8 mouse cellular contexts compared by ENCODE assay signal in the genomic region with DNA sequence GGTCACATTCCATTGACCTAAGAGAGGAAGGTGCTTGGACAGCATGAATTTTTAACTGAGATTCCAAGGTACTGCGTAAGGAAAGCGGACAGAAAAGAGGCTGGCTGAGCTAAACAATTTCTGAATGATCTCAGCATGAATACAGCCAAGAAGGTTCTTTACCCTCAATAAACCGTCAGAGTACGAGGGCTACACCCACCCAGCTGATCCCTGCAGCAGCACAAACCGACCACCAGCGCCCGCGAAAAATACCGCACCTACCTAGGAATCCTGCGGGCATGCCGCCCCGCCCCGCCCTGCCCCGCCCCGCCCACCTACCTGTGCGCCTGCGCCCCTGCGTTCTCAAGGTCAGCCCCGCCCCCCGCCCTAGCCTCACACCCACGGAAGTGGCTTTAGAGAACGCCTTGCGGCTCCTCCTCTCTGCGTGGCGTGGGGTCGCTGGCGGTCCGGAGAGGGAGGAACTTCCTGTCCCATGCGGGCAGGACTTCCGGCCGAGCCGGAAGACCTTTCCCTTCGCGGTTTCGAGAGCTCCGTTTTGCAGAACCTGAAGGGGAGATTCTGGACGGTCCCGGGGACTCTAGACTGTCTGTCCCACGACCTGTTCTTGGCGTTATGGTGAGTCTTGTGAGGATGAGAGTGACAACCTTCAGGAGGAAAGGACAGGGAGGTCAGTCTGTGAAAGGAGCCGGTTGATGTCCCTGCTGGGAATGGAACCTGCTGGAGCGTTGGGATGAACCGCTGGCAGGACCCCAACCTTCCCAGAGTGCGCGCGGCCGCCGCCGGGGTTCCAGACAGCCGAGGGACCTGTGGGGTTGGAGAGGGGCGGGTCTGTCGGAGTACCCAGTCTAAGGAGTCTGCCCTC. TPM values are rescaled to one million over a fixed set of nuclear protein-coding genes. Genes with fewer than 3 reads are reported as not detected.
A peak's percentile ranks its signal among the peaks of the same experiment; 100 is the strongest.
DNase-seq lines count a peak whose midpoint lies in the region; ATAC-seq and TF ChIP-seq lines count a peak whose summit lies in the region.

A gene (plus strand): TSS at position 477 of the 862 bp plus-strand sequence.

- WGBS in hindbrain, embryonic 10.5 days: under 1% methylated on average over 52 of the region's 52 CpGs
- 1% methylated on average over 44 of the region's 52 CpGs for WGBS in lung, postnatal 0 days

- TF ChIP-seq EP300 in lung, postnatal 0 days (IDR thresholded peaks at IDR 0.05): no peak

- H3K4me1 ChIP-seq in hindbrain, embryonic 10.5 days (replicated peaks): peaks cover 26% of the 10 kb centered on the region
- peaks cover 9% of the 10 kb centered on the region for H3K4me1 ChIP-seq in lung, postnatal 0 days (ENCODE audit: insufficient read depth, low read depth, low read length)

- no peaks in the 10 kb centered on the region for H3K9me3 ChIP-seq in hindbrain, embryonic 10.5 days
- H3K9me3 ChIP-seq in lung, postnatal 0 days (ENCODE audit: low read length): no peaks in the 10 kb centered on the region

- H3K9ac ChIP-seq in lung, postnatal 0 days (replicated peaks; ENCODE audit: low read depth): peak within 1 kb of the TSS; percentile 76

- H3K4me2 ChIP-seq in lung, postnatal 0 days (replicated peaks; ENCODE audit: low read depth, low read length): peak within 1 kb of the TSS; percentile 88

- peak; percentile 95 for DNase-seq in MN1 (ENCODE audit: low spot score)
- peak; percentile 91 for DNase-seq in cerebellum, adult 9-10 months
- DNase-seq in hindbrain, embryonic 10.5 days (ENCODE audit: low spot score): peak; percentile 92
- DNase-seq in layer of hippocampus, adult 9-11 months: peak; percentile 92
- peak; percentile 96 for DNase-seq in lung, postnatal 0 days (ENCODE audit: low spot score)
- DNase-seq in ovary, postnatal 14 days (ENCODE audit: low spot score): peak; percentile 76
- peak; percentile 90 for DNase-seq in thymus, postnatal 14 days

- TF ChIP-seq CTCF in lung, postnatal 0 days (IDR thresholded peaks at IDR 0.05): peak; percentile 39

- H3K36me3 ChIP-seq in hindbrain, embryonic 10.5 days: no peaks in the 10 kb centered on the region
- no peaks in the 10 kb centered on the region for H3K36me3 ChIP-seq in lung, postnatal 0 days (ENCODE audit: insufficient read depth, low read length)

- H3K27me3 ChIP-seq in hindbrain, embryonic 10.5 days (ENCODE audit: insufficient read depth, poor library complexity, severe bottlenecking): no peaks in the 10 kb centered on the region
- H3K27me3 ChIP-seq in lung, postnatal 0 days (replicated peaks; ENCODE audit: insufficient read depth, low read length): no peaks in the 10 kb centered on the region

- peak within 1 kb of the TSS; percentile 95 for H3K4me3 ChIP-seq in hindbrain, embryonic 10.5 days
- H3K4me3 ChIP-seq in lung, postnatal 0 days (ENCODE audit: low read depth, low read length): peak within 1 kb of the TSS; percentile 81

- peak within 1 kb of the TSS; percentile 90 for H3K27ac ChIP-seq in hindbrain, embryonic 10.5 days
- H3K27ac ChIP-seq in lung, postnatal 0 days (ENCODE audit: low read length): peak within 1 kb of the TSS; percentile 81

- ATAC-seq in frontal cortex, adult (ENCODE audit: low TSS enrichment): peak; percentile 99
- peak; percentile 100 for ATAC-seq in lung, postnatal 0 days

RNA-seq across cellular contexts. Expression of the gene that starts here (rescaled TPM):
- 16.9 and 17.2 TPM in 2 replicates for polyA plus RNA-seq in hindbrain, embryonic 10.5 days (2016; fragmentation: Nextera tagmentation; extraction: Ambion mirVana)
- polyA plus RNA-seq in lung, postnatal 0 days (2015; fragmentation: Nextera tagmentation; extraction: Ambion mirVana): 11.8 and 12.5 TPM in 2 replicates

Comparison
In these comparisons a context has a peak if more than half of its experiments do, and no peak if none do; other contexts are left out.
1. Peak in every context shown above with its lines: DNase-seq, ATAC-seq, H3K4me3 ChIP-seq and H3K27ac ChIP-seq.